Mouse (Mus musculus): Measurements from ENCODE around the gene Igf2bp2. TPM values are rescaled to one million over a fixed set of nuclear protein-coding genes. Genes with fewer than 3 reads are reported as not detected.

Igf2bp2 gene
- polyA plus RNA-seq, 1 experiment = 12.2 TPM

DNA sequence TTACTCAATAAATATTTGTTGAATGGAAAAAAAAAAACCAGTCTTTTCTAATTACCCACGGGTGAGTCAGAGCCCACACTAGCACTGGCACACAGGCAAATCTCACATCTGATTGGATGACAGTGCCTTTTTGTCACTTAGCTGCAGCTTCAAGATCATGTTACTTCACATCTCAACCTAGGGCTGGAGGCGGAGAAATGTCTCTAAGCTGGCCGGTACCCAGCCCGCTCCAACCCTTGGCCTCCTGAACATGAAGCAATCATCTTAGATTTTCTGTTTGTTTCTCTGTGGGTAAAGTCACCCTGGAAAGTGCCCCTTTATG, 86.5 kb downstream of the Igf2bp2 start:
- Histone ChIP-seq H3K27me3 (ENCODE audit: control insufficient read depth, insufficient read depth, insufficient read length) (no peaks in the 10 kb centered on the region), H3K79me2 (ENCODE audit: control insufficient read depth, insufficient read depth) (no peaks in the 10 kb centered on the region), H3K4me3 (no peak overlapping the region), H3K36me3 (ENCODE audit: control insufficient read depth, insufficient read depth) (peaks cover 19% of the 10 kb centered on the region), H3K4me2 (ENCODE audit: low read depth) (peak overlapping the region; percentile 63), H3ac (ENCODE audit: control insufficient read depth, insufficient read length) (no peak overlapping the region)
- TF ChIP-seq REST (IDR thresholded peaks at IDR 0.05; ENCODE audit: insufficient read depth, insufficient read length) (no peak), TCF12 (IDR thresholded peaks at IDR 0.05; ENCODE audit: insufficient read depth, poor library complexity, severe bottlenecking) (no peak), E2F4 (IDR thresholded peaks at IDR 0.05; ENCODE audit: insufficient read depth) (no peak), CEBPB (IDR thresholded peaks at IDR 0.05; ENCODE audit: insufficient read depth, poor library complexity, severe bottlenecking) (peak; percentile 18; the same call in 1 of the 2 replicates)

GRCm38 (mm10) chr16:22075829-22076619, 87.1 kb downstream of the Igf2bp2 start:
- Histone ChIP-seq H3K36me3 (ENCODE audit: control insufficient read depth, insufficient read depth) (peaks cover 19% of the 10 kb centered on the region), H3K27me3 (ENCODE audit: control insufficient read depth, insufficient read depth, insufficient read length) (no peaks in the 10 kb centered on the region), H3K4me2 (ENCODE audit: low read depth) (peak overlapping the region; percentile 63), H3K79me2 (ENCODE audit: control insufficient read depth, insufficient read depth) (no peaks in the 10 kb centered on the region), H3ac (ENCODE audit: control insufficient read depth, insufficient read length) (no peak overlapping the region), H3K4me3 (no peak overlapping the region)
- TF ChIP-seq SRF (IDR thresholded peaks at IDR 0.05; ENCODE audit: control insufficient read depth, insufficient read length, low read depth) (no peak), TCF12 (IDR thresholded peaks at IDR 0.05; ENCODE audit: insufficient read depth, poor library complexity, severe bottlenecking) (no peak), MAX (IDR thresholded peaks at IDR 0.05; ENCODE audit: low read depth) (no peak), MYOD1 (IDR thresholded peaks at IDR 0.05; ENCODE audit: control insufficient read depth in 1 of 3, insufficient read length in 2 of 3, low read depth in 2 of 3) (no peak), E2F4 (IDR thresholded peaks at IDR 0.05; ENCODE audit: insufficient read depth) (no peak), POLR2AphosphoS2 (IDR thresholded peaks at IDR 0.05; ENCODE audit: insufficient read length, low read depth) (no peak), USF1 (IDR thresholded peaks at IDR 0.05; ENCODE audit: low read depth) (no peak)

DNA sequence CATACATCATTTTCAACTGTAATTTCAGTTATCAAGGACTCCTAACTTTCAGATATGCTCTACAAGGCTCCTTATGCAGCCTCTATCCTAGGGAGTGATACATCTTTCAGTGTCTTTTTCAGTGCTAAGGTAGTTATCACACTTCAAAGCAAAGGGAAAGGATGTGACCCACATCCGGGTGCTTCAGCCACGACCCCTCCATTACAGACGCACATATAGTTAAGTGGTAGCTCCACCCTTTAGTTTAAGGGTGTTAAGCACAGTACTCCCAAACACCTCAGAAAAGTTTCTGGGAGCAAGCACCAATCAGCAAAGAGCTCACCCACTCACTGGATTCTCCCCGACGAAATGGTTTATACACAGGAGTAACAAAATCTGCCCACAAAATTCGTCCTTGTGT, 88.0 kb downstream of the Igf2bp2 start:
- no peak for TF ChIP-seq SRF (IDR thresholded peaks at IDR 0.05; ENCODE audit: control insufficient read depth, insufficient read length, low read depth)
- TF ChIP-seq POLR2A (IDR thresholded peaks at IDR 0.05; ENCODE audit: insufficient read length, low read depth) = no peak
- no peak for TF ChIP-seq MYOD1 (IDR thresholded peaks at IDR 0.05; ENCODE audit: control insufficient read depth in 1 of 3, insufficient read length in 2 of 3, low read depth in 2 of 3)
- TF ChIP-seq POLR2AphosphoS2 (IDR thresholded peaks at IDR 0.05; ENCODE audit: insufficient read length, low read depth) = no peak
- TF ChIP-seq E2F4 (IDR thresholded peaks at IDR 0.05; ENCODE audit: insufficient read depth) = no peak
- no peak for TF ChIP-seq TCF3 (IDR thresholded peaks at IDR 0.05; ENCODE audit: insufficient read length, low read depth)
- TF ChIP-seq MYOG (IDR thresholded peaks at IDR 0.05; ENCODE audit: control insufficient read depth in 1 of 3, insufficient read depth in 1 of 3, insufficient read length in 2 of 3, low read depth in 2 of 3) = no peak
- no peak for TF ChIP-seq CEBPB (IDR thresholded peaks at IDR 0.05; ENCODE audit: insufficient read depth, poor library complexity, severe bottlenecking)
- TF ChIP-seq USF1 (IDR thresholded peaks at IDR 0.05; ENCODE audit: low read depth) = no peak
- TF ChIP-seq MAX (IDR thresholded peaks at IDR 0.05; ENCODE audit: low read depth) = no peak
- no peak for TF ChIP-seq REST (IDR thresholded peaks at IDR 0.05; ENCODE audit: insufficient read depth, insufficient read length)
- no peak for TF ChIP-seq TCF12 (IDR thresholded peaks at IDR 0.05; ENCODE audit: insufficient read depth, poor library complexity, severe bottlenecking)
- Histone ChIP-seq H3K36me3 (ENCODE audit: control insufficient read depth, insufficient read depth) (peaks cover 26% of the 10 kb centered on the region), H3ac (ENCODE audit: control insufficient read depth, insufficient read length) (no peak overlapping the region), H3K79me2 (ENCODE audit: control insufficient read depth, insufficient read depth) (no peaks in the 10 kb centered on the region), H3K27me3 (ENCODE audit: control insufficient read depth, insufficient read depth, insufficient read length) (no peaks in the 10 kb centered on the region), H3K4me3 (no peak overlapping the region), H3K4me2 (ENCODE audit: low read depth) (no peak overlapping the region)

- no peaks in the 10 kb centered on the region for H3K27me3 ChIP-seq (ENCODE audit: control insufficient read depth, insufficient read depth, insufficient read length)
Measured at GRCm38 (mm10) chr16:22071361-22071760, 91.7 kb downstream of the Igf2bp2 start.

DNA sequence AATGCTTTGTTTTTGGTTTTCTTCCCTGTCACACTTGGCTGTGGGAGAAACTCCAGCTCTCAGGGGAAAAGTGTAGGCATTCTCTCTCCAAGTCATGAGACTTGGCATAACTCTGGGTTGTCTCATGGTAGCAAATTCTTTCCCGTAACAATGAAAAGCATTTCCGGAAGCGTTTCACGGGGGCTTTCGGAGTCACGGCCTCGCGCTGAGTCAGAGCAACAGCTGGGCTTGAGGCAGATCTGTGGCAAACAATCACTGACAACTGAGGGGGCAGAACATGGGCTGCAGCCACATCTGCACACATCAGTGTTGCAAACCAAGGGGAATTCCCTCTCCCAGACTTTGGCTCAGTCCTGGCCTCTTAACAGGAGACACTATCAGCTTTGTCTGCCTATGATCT, 95.7 kb downstream of the Igf2bp2 start:
- peak overlapping the region; percentile 50 for H3K4me2 ChIP-seq (ENCODE audit: low read depth)
- H3K79me2 ChIP-seq (ENCODE audit: control insufficient read depth, insufficient read depth) = no peaks in the 10 kb centered on the region
- TF ChIP-seq TCF3 (IDR thresholded peaks at IDR 0.05; ENCODE audit: insufficient read length, low read depth) = peak; percentile 28
- TF ChIP-seq MAX (IDR thresholded peaks at IDR 0.05; ENCODE audit: low read depth) = no peak
- peak; percentile 46; the same call in 1 of the 2 replicates for TF ChIP-seq CEBPB (IDR thresholded peaks at IDR 0.05; ENCODE audit: insufficient read depth, poor library complexity, severe bottlenecking)
- TF ChIP-seq USF1 (IDR thresholded peaks at IDR 0.05; ENCODE audit: low read depth) = no peak
- peak; percentile 37 to 95 (median 80) for TF ChIP-seq MYOG (IDR thresholded peaks at IDR 0.05; ENCODE audit: control insufficient read depth in 1 of 3, insufficient read depth in 1 of 3, insufficient read length in 2 of 3, low read depth in 2 of 3)
- TF ChIP-seq MYOD1 (IDR thresholded peaks at IDR 0.05; ENCODE audit: control insufficient read depth in 1 of 3, insufficient read length in 2 of 3, low read depth in 2 of 3) = peak in 2 of 3 experiments; percentile 95 to 96
- no peak for TF ChIP-seq POLR2AphosphoS2 (IDR thresholded peaks at IDR 0.05; ENCODE audit: insufficient read length, low read depth)
- TF ChIP-seq TCF12 (IDR thresholded peaks at IDR 0.05; ENCODE audit: insufficient read depth, poor library complexity, severe bottlenecking) = peak; percentile 61
- no peak for TF ChIP-seq REST (IDR thresholded peaks at IDR 0.05; ENCODE audit: insufficient read depth, insufficient read length)
- H3K4me3 ChIP-seq = no peak overlapping the region
- H3K36me3 ChIP-seq (ENCODE audit: control insufficient read depth, insufficient read depth) = peaks cover 24% of the 10 kb centered on the region
- no peaks in the 10 kb centered on the region for H3K27me3 ChIP-seq (ENCODE audit: control insufficient read depth, insufficient read depth, insufficient read length)
- H3ac ChIP-seq (ENCODE audit: control insufficient read depth, insufficient read length) = no peak overlapping the region

More at GRCm38 (mm10) chr16:22071361-22071760, 91.7 kb downstream of the Igf2bp2 start:
- Histone ChIP-seq H3K4me2 (ENCODE audit: low read depth) (no peak overlapping the region), H3ac (ENCODE audit: control insufficient read depth, insufficient read length) (no peak overlapping the region), H3K36me3 (ENCODE audit: control insufficient read depth, insufficient read depth) (peaks cover 27% of the 10 kb centered on the region), H3K79me2 (ENCODE audit: control insufficient read depth, insufficient read depth) (no peaks in the 10 kb centered on the region), H3K4me3 (no peak overlapping the region)
- TF ChIP-seq MAX (IDR thresholded peaks at IDR 0.05; ENCODE audit: low read depth) (no peak), CEBPB (IDR thresholded peaks at IDR 0.05; ENCODE audit: insufficient read depth, poor library complexity, severe bottlenecking) (no peak), MYOD1 (IDR thresholded peaks at IDR 0.05; ENCODE audit: control insufficient read depth in 1 of 3, insufficient read length in 2 of 3, low read depth in 2 of 3) (no peak), USF1 (IDR thresholded peaks at IDR 0.05; ENCODE audit: low read depth) (no peak), MYOG (IDR thresholded peaks at IDR 0.05; ENCODE audit: control insufficient read depth in 1 of 3, insufficient read depth in 1 of 3, insufficient read length in 2 of 3, low read depth in 2 of 3) (no peak), REST (IDR thresholded peaks at IDR 0.05; ENCODE audit: insufficient read depth, insufficient read length) (no peak), E2F4 (IDR thresholded peaks at IDR 0.05; ENCODE audit: insufficient read depth) (no peak), TCF12 (IDR thresholded peaks at IDR 0.05; ENCODE audit: insufficient read depth, poor library complexity, severe bottlenecking) (no peak), TCF3 (IDR thresholded peaks at IDR 0.05; ENCODE audit: insufficient read length, low read depth) (no peak), POLR2A (IDR thresholded peaks at IDR 0.05; ENCODE audit: insufficient read length, low read depth) (no peak), SRF (IDR thresholded peaks at IDR 0.05; ENCODE audit: control insufficient read depth, insufficient read length, low read depth) (no peak), POLR2AphosphoS2 (IDR thresholded peaks at IDR 0.05; ENCODE audit: insufficient read length, low read depth) (no peak)
